ENCODE assay signal across 8 mouse cellular contexts in genomic region chr4:117830124-117830551, GRCm38 (mm10). TPM values are rescaled to one million over a fixed set of nuclear protein-coding genes. Genes with fewer than 3 reads are reported as not detected.
A peak's percentile ranks its signal among the peaks of the same experiment; 100 is the strongest.
DNase-seq lines count a peak whose midpoint lies in the region; ATAC-seq and TF ChIP-seq lines count a peak whose summit lies in the region.

No protein-coding gene starts in this region.

- H3K4me1 ChIP-seq in cerebellum, adult 2 months (ENCODE audit: control insufficient read depth, insufficient read depth, low read length) = no peaks in the 10 kb centered on the region
- H3K4me1 ChIP-seq in forebrain, embryonic 15.5 days = peaks cover 17% of the 10 kb centered on the region
- H3K4me1 ChIP-seq in hindbrain, embryonic 10.5 days (replicated peaks) = peaks cover 17% of the 10 kb centered on the region
- peaks cover 7% of the 10 kb centered on the region; the same call in 1 of the 2 replicates for H3K4me1 ChIP-seq in limb, embryonic 14.5 days (ENCODE audit: control insufficient read depth, insufficient read depth, low read length)
- peaks cover 18% of the 10 kb centered on the region for H3K4me1 ChIP-seq in midbrain, embryonic 13.5 days (replicated peaks)

- H3K9ac ChIP-seq in forebrain, embryonic 15.5 days (replicated peaks) = no peak overlapping the region
- H3K9ac ChIP-seq in limb, embryonic 14.5 days (ENCODE audit: low read depth, low read length, severe bottlenecking) = no peak overlapping the region
- no peak overlapping the region for H3K9ac ChIP-seq in midbrain, embryonic 13.5 days (replicated peaks)

- TF ChIP-seq POLR2A in cerebellum, adult 2 months (IDR thresholded peaks at IDR 0.05; ENCODE audit: borderline replicate concordance, insufficient read depth, low read length) = no peak
- TF ChIP-seq POLR2A in limb, embryonic 14.5 days (IDR thresholded peaks at IDR 0.05; ENCODE audit: borderline replicate concordance, extremely low read depth, insufficient read depth, insufficient read length) = no peak

- TF ChIP-seq CTCF in cerebellum, adult 2 months (IDR thresholded peaks at IDR 0.05; ENCODE audit: borderline replicate concordance, insufficient read depth, low read depth, low read length) = no peak

- no peak for ATAC-seq in cerebellum, adult (ENCODE audit: insufficient number of reproducible peaks, low FRiP score, low TSS enrichment)
- 0 out of 2 replicates have a peak, but pooled peaks have one; percentile 8 for ATAC-seq in forebrain, embryonic 15.5 days (replicated peaks)
- 0 out of 2 replicates have a peak, but pooled peaks have one; percentile 5 for ATAC-seq in limb, embryonic 14.5 days (ENCODE audit: low FRiP score, low read depth)
- peak; percentile 51 for ATAC-seq in midbrain, embryonic 13.5 days

- H3K4me2 ChIP-seq in forebrain, embryonic 15.5 days (replicated peaks) = no peak overlapping the region
- H3K4me2 ChIP-seq in limb, embryonic 14.5 days (replicated peaks; ENCODE audit: low read depth, low read length, severe bottlenecking) = no peak overlapping the region
- H3K4me2 ChIP-seq in midbrain, embryonic 13.5 days (replicated peaks) = peak overlapping the region; percentile 26

- peak; percentile 26 to 41 for DNase-seq in cerebellum, adult 2 months
- DNase-seq in hindbrain, embryonic 10.5 days (ENCODE audit: low spot score) = no peak
- DNase-seq in limb, embryonic 14.5 days (ENCODE audit: low spot score) = peak; percentile 23
- no peak for DNase-seq in thymus, adult 18-20 months
- no peak for DNase-seq in embryo, embryonic 11 days

- no peaks in the 10 kb centered on the region for H3K36me3 ChIP-seq in forebrain, embryonic 15.5 days
- H3K36me3 ChIP-seq in hindbrain, embryonic 10.5 days = no peaks in the 10 kb centered on the region
- H3K36me3 ChIP-seq in limb, embryonic 14.5 days (ENCODE audit: control insufficient read depth, insufficient read depth, low read length) = no peaks in the 10 kb centered on the region
- H3K36me3 ChIP-seq in midbrain, embryonic 13.5 days = no peaks in the 10 kb centered on the region

- H3K27me3 ChIP-seq in cerebellum, adult 2 months (ENCODE audit: control insufficient read depth, insufficient read depth, low read length) = no peaks in the 10 kb centered on the region
- H3K27me3 ChIP-seq in forebrain, embryonic 15.5 days = no peaks in the 10 kb centered on the region
- peaks cover 40% of the 10 kb centered on the region for H3K27me3 ChIP-seq in hindbrain, embryonic 10.5 days (ENCODE audit: insufficient read depth, poor library complexity, severe bottlenecking)
- H3K27me3 ChIP-seq in limb, embryonic 14.5 days (ENCODE audit: control insufficient read depth, insufficient read depth, low read length) = no peaks in the 10 kb centered on the region
- H3K27me3 ChIP-seq in midbrain, embryonic 13.5 days = peaks cover 22% of the 10 kb centered on the region

- H3K4me3 ChIP-seq in cerebellum, adult 2 months (replicated peaks; ENCODE audit: insufficient read depth, low read depth, low read length) = no peak overlapping the region
- H3K4me3 ChIP-seq in forebrain, embryonic 15.5 days = no peak overlapping the region
- H3K4me3 ChIP-seq in hindbrain, embryonic 10.5 days = 0 out of 2 replicates have a peak overlapping the region, but pooled peaks have one; percentile 26
- H3K4me3 ChIP-seq in limb, embryonic 14.5 days (replicated peaks; ENCODE audit: low read length) = no peak overlapping the region
- no peak overlapping the region for H3K4me3 ChIP-seq in midbrain, embryonic 13.5 days (replicated peaks)

- H3K27ac ChIP-seq in cerebellum, adult 2 months (ENCODE audit: insufficient read depth, low read length) = no peak overlapping the region
- no peak overlapping the region for H3K27ac ChIP-seq in forebrain, embryonic 15.5 days (replicated peaks)
- peak overlapping the region; percentile 42; the same call in 1 of the 2 replicates for H3K27ac ChIP-seq in hindbrain, embryonic 10.5 days
- H3K27ac ChIP-seq in limb, embryonic 14.5 days (replicated peaks; ENCODE audit: low read depth, low read length) = no peak overlapping the region
- no peak overlapping the region for H3K27ac ChIP-seq in midbrain, embryonic 13.5 days

- 9% methylated on average over 5 of the region's 5 CpGs for WGBS in cerebellum, adult 2 months
- WGBS in forebrain, embryonic 15.5 days = 11% methylated on average over 5 of the region's 5 CpGs
- 23% methylated on average over 5 of the region's 5 CpGs for WGBS in hindbrain, embryonic 10.5 days
- 15% methylated on average over 5 of the region's 5 CpGs for WGBS in limb, embryonic 14.5 days
- WGBS in midbrain, embryonic 13.5 days = 16% methylated on average over 5 of the region's 5 CpGs

- no peaks in the 10 kb centered on the region for H3K9me3 ChIP-seq in forebrain, embryonic 15.5 days
- H3K9me3 ChIP-seq in hindbrain, embryonic 10.5 days = no peaks in the 10 kb centered on the region
- H3K9me3 ChIP-seq in limb, embryonic 14.5 days (ENCODE audit: control insufficient read depth, low read length) = no peaks in the 10 kb centered on the region
- H3K9me3 ChIP-seq in midbrain, embryonic 13.5 days = no peaks in the 10 kb centered on the region

RNA-seq across cellular contexts. Expression of gene Slc6a9, which starts 4.2 kb away (rescaled TPM):
- polyA plus RNA-seq in cerebellum, adult 2 months (2012; rRNA removed) = 178 and 197 TPM in 2 replicates
- polyA plus RNA-seq in forebrain, embryonic 15.5 days (2015; fragmentation: Nextera tagmentation; extraction: Ambion mirVana) = 9.0 and 11.3 TPM in 2 replicates
- polyA plus RNA-seq in hindbrain, embryonic 10.5 days (2016; fragmentation: Nextera tagmentation; extraction: Ambion mirVana) = 7.2 and 7.3 TPM in 2 replicates
- polyA plus RNA-seq in limb, embryonic 14.5 days (2012; rRNA removed) = 30.1 and 46.7 TPM in 2 replicates
- polyA plus RNA-seq in limb, embryonic 14.5 days (2014; fragmentation: Nextera tagmentation; extraction: Ambion mirVana) = 9.7 and 12.2 TPM in 2 replicates
- 14.9 and 16.1 TPM in 2 replicates for polyA plus RNA-seq in midbrain, embryonic 13.5 days (2015; fragmentation: Nextera tagmentation; extraction: Ambion mirVana)

RNA-seq across cellular contexts. Expression of gene Ccdc24, which starts 42.2 kb away (rescaled TPM):
- polyA plus RNA-seq in cerebellum, adult 2 months (2012; rRNA removed) = 1.8 and 3.4 TPM in 2 replicates
- polyA plus RNA-seq in forebrain, embryonic 15.5 days (2015; fragmentation: Nextera tagmentation; extraction: Ambion mirVana) = 1.1 and 1.7 TPM in 2 replicates
- 2.0 and 2.4 TPM in 2 replicates for polyA plus RNA-seq in hindbrain, embryonic 10.5 days (2016; fragmentation: Nextera tagmentation; extraction: Ambion mirVana)
- polyA plus RNA-seq in limb, embryonic 14.5 days (2012; rRNA removed) = 15.1 and 19.9 TPM in 2 replicates
- polyA plus RNA-seq in limb, embryonic 14.5 days (2014; fragmentation: Nextera tagmentation; extraction: Ambion mirVana) = 1.6 and 1.8 TPM in 2 replicates
- 3.0 and 3.4 TPM in 2 replicates for polyA plus RNA-seq in midbrain, embryonic 13.5 days (2015; fragmentation: Nextera tagmentation; extraction: Ambion mirVana)

RNA-seq across cellular contexts. Expression of gene B4galt2, which starts 53.1 kb away (rescaled TPM):
- polyA plus RNA-seq in cerebellum, adult 2 months (2012; rRNA removed) = 41.0 and 42.0 TPM in 2 replicates
- polyA plus RNA-seq in forebrain, embryonic 15.5 days (2015; fragmentation: Nextera tagmentation; extraction: Ambion mirVana) = 45.2 and 52.6 TPM in 2 replicates
- polyA plus RNA-seq in hindbrain, embryonic 10.5 days (2016; fragmentation: Nextera tagmentation; extraction: Ambion mirVana) = 22.7 and 31.7 TPM in 2 replicates
- polyA plus RNA-seq in limb, embryonic 14.5 days (2012; rRNA removed) = 95.4 and 149 TPM in 2 replicates
- polyA plus RNA-seq in limb, embryonic 14.5 days (2014; fragmentation: Nextera tagmentation; extraction: Ambion mirVana) = 43.4 and 48.8 TPM in 2 replicates
- polyA plus RNA-seq in midbrain, embryonic 13.5 days (2015; fragmentation: Nextera tagmentation; extraction: Ambion mirVana) = 42.7 and 42.8 TPM in 2 replicates

RNA-seq across cellular contexts. Expression of gene Atp6v0b, which starts 57.0 kb away (rescaled TPM):
- 669 and 676 TPM in 2 replicates for polyA plus RNA-seq in cerebellum, adult 2 months (2012; rRNA removed)
- 460 and 461 TPM in 2 replicates for polyA plus RNA-seq in forebrain, embryonic 15.5 days (2015; fragmentation: Nextera tagmentation; extraction: Ambion mirVana)
- 208 and 263 TPM in 2 replicates for polyA plus RNA-seq in hindbrain, embryonic 10.5 days (2016; fragmentation: Nextera tagmentation; extraction: Ambion mirVana)
- 262 and 310 TPM in 2 replicates for polyA plus RNA-seq in limb, embryonic 14.5 days (2012; rRNA removed)
- polyA plus RNA-seq in limb, embryonic 14.5 days (2014; fragmentation: Nextera tagmentation; extraction: Ambion mirVana) = 216 and 224 TPM in 2 replicates
- 458 and 469 TPM in 2 replicates for polyA plus RNA-seq in midbrain, embryonic 13.5 days (2015; fragmentation: Nextera tagmentation; extraction: Ambion mirVana)

Comparison
In these comparisons a context has a peak if more than half of its experiments do, and no peak if none do; other contexts are left out.
1. DNase-seq: peak in cerebellum, adult 2 months (2 of 2) and limb, embryonic 14.5 days (single experiment); none in hindbrain, embryonic 10.5 days (single experiment), thymus, adult 18-20 months (0 of 2) and embryo, embryonic 11 days (single experiment).